Mouse (Mus musculus) cerebellum, postnatal 4 days (tissue): ENCODE measurements at regions not wholly inside any gene's neighbourhood (a gene's known extent, or its start where the extent isn't known, plus 50 kb on each side); places are given as distances from the start of the nearest gene placed in this dataset.

ENCODE experiments used
- DNase-seq, 2 experiments: peaks; one replicate each; pipeline ENCODE4 v3.0.0; 2022; ENCODE audit warnings: low spot score in 2 of 2, mixed read lengths in 1 of 2

DNA sequence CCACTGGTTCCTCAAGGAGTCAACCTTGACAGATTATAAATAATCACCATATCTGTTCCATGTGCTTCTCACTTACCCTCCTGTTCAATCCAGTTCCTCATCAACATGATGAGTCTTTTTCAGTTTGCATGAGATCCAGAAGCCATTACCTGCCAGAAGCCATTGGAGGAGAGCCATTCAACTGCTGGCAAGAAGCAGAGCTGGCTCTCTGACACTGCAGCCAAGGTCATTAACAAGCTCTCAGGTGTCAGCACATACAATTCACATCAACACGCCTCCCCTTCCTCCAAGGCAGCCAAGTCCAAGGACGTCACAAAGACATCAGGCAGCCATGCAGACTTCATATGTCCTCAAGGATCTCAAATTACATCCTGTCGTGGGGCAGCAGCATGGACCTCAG is 648.6 kb upstream of the Slit2 start:
- no peak for DNase-seq

DNA sequence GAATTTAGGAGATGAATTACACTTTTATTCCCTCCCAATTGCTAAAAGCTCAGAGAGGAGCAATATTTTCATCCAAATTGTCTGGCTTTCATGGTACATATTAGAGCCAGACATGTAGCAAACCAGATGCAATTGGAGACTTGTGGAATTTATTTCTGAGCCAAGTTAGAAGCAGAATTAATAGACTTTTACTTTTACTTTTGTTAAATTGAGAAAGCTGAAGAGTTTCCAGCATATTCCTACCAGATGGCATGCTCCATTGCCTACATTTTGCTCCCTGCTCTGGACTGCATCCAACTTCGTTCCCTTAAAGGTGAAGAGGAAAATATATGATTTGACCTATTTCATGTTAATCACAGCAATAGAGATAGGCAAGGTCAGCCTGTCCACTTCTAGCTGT is 646.4 kb upstream of the Slit2 start:
- no peak for DNase-seq

DNA sequence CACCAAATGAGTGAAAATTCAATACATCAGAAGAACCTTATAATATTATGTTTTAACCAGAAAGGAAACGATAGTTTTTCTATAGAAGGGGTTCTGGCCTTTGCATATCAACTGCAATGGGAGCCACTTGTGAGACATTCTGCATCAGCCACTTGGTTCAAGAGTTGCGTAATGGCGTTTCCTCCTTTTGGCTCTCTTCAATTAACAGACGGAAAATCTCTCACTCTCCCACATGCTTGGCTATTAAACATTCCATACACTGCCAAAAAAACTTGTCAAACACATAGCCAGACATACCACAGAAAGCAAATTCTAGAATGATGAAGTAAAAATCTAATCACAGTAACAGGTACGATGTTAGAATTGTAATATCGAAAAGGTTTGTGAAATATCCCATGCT is 643.1 kb upstream of the Slit2 start:
- no peak for DNase-seq

DNA sequence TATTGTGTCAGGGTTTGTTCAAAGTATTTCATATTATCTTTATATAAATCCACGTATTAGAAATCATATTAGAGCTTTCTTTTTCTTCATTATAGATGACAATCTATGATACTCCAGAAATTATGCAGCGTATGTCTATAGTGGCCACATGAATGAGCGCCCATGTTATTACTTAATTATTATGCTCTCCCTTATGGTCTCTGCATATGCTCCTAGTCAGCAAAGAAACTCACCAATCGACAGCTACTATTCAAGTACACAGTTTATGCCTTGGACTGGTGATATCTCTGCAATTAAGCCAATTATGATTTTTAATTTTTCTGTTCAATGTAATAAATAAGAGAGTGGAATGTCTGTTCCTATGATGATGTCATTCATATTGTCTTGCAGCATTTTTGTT is 612.8 kb upstream of the Slit2 start:
- no peak for DNase-seq

DNA sequence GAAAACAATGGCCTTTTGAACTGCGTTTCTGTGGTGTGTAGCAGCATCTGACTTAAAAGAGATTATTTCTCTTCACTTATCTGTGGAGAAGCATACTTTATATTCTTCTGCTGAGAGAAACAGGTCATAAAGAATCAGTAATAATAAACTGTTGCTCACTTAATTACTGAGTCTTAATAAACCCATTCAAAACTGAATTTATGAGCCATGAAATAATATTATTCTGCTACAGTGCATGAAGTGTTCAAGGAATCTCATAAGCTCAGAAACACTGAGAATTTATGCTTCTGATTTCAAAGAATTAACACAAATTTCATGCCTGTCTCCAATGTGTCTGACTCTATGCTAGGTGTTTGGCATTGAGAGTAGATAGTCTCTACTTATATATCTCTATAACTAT is 597.0 kb upstream of the Slit2 start:
- no peak for DNase-seq

DNA sequence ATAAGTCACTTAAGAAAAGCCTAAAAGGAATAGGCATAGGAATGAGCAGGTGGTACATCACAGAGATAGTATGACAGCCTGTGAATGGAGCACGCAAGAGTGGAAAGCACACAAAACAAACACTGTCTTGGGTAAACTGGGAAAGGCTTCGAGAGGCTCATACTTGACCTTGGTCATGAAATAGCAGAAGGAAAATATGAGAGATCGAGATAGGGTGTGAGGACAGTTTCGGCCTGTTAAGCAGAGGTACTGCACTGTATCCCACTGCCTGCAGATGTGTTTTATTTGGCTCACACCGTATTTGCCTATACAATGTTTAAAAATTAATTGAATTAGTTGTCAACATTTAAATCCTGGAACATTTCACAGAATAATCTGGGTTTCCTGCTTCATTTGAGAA is 596.2 kb upstream of the Slit2 start:
- DNase-seq = no peak

DNA sequence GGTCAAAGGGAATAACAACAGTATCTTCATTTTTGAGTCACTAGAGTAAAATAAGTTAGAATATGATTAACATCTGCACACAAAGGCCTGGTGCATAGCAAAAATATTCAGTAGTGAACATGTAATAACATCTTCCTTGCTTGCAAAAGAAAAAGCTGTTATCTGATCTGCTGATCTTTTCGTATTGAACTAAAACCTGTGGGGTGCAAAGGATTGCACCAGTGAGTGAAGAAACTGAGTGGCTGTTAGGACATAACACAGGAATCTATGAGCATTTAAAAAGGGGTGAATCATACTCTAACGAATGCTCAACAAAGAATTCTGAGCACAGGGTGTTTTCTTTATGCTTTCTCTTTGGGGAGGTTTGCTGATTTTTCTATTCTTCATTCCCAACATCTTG is 592.2 kb upstream of the Slit2 start:
- no peak for DNase-seq

DNA sequence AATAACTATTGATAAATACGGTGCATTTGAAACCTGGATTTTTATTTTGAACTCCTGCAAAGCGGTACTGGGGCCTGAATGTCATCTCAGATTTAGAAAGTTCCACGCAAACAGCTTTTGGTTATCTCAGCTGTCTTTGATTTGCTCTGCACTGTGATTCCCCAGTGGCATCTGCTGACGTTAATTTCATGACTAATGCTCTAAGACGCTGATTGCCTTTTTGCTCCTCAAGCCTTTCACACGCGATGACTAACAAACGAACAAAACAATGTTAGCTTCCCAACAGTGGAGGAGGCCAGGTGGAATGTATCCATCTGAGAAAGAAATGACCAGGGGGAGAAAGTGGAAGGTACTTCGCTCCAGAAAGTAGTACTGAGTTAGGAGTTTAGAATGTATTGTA is 586.1 kb upstream of the Slit2 start:
- no peak for DNase-seq

DNA sequence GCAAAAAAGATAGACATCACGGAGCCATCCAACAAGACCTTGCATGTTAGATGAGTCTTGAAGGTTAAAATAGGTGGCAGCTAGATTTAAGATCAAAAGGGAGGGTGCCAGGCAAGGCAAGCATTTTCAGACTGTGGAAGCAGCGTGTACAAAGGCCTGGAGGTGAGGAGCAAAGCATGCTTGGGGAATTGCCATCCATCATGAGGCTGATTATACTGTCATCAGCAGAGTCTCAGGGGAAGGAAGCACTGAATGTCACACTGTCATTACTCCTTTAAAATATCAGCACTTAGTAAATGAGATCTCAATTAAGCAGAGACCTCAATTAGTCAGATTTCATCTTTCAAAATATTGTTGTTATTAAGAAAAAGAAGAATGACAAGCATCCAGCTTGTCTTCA is 561.0 kb upstream of the Slit2 start:
- no peak for DNase-seq

DNA sequence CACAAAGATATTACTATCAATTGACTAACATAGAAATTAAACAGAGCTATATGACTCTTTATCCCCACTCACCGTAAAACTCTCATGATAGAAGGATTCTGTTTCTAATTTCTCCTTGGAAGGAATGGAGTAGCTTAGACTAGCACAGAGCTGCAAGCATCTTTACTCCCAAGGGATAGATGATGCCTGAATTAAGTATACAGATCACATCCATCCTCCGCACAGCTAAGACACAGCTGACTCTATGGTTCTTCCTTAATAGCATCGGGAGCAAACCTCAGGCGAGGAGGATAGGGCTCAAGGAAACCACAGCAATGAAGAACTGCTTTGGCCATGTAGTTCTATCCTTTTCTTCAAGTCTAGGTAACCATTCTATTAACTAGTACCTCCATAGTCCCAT is 556.9 kb upstream of the Slit2 start:
- no peak for DNase-seq

DNA sequence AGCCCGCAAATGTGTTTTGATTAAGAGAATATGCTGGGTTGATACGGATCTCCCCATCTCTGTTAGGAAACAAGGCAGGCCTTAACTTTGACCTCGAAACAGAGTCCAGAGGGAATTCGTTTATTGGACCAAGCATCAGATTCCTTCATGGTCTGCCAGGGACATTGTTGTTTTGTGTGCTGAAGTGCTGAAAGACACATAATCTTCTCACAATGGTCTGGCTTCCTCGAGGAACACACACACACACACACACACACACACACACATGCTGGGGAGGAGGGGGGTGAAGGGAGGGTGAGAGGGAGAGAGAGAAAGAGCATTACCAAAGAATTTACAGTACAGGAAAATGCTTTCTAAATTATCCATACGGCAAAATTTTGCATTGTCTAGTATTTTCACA is 556.5 kb upstream of the Slit2 start:
- no peak for DNase-seq

DNA sequence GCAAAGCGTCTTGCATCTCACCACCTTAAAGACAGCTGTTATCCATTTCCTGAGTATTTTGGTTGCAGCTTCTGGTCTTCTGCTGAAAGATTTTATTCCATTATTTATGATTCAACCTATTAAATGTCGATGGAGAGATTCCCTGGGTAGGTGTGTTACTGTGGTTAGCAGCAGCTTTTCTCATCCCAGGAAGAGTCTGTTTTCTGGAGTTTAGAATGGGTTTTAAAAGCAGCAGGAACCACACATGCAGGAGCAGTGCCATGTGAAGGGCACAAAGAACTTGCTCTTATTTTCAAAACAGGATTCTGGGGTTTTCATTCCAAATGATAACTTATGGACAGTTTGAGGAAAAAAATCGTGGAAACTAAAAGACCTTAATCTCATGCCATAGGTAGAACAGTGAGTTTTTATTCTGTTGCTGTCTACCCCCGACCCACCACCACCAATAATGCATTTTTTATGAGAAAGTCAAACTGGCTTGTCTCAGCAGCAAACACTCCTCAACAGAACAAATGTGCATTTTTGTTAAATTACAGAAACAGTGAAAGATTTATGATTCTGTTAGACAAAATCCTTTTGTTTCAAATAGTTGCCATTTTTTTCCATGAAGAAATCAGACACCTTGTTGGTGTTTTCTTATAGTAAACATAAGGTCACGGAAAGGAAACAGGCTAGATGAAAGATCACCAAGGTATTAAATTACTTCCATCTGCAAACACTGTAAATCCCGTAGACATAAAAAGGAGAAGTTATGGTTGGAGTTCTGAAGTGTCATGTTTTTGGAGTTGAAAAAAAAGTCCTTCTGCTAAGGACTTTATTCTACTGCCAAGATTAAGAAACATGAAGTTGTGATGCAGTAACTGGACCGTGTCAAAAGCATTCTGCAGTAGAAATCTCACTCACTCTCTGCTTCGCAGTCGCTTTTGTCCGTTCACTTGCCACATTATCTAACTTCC is 553.4 kb upstream of the Slit2 start:
- no peak for DNase-seq

DNA sequence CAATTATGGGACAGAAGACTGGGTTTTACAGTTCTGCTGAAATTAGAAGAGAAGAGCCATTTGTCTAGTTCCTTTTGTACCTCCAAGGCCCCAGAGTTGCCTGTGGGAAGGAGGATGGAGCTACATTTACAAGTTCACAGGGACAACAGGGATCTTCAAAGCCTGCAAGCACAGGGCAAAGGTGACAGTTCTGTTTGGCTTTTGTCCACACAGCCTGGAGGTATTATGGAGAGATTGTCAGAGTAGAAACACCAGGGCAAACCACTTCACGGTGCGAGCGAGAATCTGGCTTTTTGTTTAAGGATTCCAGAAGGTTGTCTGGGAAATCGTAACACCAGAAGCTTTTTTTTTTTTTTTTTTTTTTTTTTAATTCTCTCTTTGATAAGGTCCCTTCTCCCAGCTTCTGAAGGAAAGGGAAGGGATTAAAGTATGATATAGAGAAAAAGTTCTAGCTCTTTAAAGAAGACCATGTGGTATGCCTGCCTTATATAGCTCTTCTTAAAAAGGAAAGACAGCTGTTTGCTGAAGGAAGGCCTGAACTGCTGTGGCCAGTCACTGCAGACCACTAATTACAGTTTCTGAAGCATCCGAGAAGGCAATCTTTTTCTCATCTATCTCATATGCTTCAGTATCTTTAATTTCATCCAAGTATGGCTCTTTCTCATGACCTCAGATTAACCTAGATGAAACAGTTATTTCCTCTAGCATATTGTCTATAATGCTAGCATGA is 551.2 kb upstream of the Slit2 start:
- DNase-seq = no peak

DNA sequence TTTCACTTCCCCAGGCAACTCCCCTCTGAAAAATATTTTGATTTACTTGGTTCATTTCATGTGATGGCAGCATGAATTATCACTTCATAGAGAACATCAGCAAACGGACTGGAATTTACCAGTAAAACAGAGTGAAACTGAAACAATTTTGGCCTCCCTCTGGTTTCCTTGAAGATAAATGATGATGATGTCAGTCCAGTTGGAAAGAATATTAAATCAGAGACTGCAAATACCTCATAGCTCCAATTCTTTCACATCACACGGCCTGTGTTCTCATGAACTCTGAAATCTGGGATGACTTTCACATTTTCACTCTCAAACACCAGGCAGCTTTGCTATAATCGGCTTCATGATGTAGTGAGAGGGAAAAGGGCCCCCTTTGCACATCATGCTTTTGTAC is 546.5 kb upstream of the Slit2 start:
- DNase-seq = no peak

DNA sequence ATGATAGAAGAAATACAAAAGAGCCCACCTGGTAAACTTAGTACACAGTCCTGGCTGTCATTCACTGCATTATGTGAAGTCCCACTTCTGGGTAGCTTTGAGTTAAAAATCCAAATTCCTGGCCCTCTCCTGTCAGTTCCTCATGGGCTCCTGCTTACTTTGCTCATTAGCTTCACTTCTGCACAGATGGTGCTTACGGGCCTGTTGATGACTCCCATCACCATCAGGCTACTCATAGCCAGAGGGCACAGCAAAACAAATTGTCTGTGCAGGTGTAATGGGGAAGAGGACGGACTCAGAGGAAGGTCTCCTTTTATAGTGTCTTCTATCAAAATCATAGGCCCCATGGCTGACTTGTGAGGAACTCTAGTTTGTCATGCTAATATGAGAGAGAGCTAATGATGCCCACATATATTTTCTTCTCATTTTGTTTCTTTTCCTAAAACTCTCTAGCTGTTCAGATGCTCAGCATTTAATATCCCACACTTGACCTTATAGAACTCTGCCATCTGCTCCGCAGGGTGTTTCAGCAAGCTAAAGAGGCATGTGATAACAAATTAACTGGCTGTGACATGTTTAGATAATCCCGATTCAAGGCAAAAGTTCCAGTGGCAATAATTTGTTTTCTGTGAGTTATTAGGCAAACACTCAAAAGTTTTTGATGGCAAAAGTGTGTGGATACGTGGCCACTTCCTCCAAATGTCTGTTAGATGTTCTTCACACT is 536.5 kb upstream of the Slit2 start:
- no peak for DNase-seq

DNA sequence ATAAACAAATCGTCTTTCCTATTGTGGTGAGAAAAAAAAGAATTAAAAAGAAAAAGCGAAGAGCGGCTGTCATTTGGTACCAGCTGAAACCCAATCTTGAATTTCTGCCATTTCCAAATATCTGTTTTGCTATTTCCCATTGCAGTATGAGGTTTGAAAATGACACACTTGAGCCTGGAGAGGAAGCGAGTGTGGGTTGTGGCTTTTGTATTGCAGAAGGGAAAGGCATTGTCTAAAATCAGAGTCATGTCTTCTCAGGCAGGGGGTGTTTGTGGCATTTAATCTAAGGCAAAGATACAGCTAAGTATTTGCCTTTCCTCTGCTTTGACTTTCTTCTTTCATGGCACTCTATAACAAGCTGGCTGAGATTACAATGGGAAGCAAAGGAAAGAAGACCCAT is 518.1 kb upstream of the Slit2 start:
- no peak for DNase-seq

DNA sequence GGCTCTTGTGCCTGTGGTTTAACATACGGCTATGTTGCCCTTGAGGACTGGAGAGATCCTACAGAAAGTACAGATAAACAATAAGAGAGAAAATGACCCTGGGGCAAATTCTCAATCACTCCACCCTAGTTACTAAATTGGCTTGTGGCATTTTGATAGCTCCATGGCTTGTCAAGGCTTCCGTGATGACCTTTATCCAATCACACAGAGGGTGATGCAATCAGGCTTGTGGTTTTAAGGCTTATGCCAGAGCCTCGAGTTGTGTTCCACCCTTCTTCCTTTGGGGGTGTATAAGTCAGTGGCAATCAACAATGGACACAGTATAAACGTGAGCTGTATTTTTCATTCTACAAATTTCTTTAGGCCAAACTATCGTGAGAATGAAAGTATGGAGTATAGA is 513.5 kb upstream of the Slit2 start:
- DNase-seq = no peak

DNA sequence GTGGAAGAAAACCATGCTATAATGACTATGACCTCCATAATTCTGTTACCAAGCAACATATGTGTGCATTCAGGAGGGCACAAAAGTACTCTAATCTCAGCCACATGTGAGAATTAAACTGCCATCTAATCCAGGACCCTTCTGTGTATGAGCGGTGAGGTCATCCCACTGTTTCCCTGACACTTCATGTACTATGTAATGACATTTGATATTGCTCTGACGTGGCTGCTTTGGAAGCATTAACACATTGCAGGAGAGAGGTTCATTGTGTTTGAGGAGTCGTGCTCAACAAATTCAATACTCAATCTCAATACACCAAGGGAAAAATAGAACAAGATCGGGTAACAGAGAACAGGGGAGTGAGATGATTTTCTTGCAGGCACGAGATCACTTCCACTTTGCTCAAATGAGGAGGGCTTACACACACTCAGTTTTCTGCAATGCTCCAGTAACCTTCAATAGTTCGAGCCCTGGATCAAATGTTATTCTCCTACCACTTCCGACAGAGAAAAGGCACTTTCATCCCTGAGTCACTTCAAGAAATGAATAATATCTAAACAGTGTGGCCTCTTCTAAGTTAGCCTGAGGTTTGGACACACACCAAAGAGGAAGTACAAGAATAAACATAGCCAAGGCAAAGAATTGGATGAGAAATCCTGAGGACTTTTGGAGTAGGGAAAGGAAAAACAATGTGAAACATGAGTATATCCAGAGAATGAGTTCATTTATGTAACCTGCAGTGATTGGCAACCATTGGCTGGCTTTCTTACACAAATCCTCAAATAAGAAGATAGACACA is 510.7 kb upstream of the Slit2 start:
- no peak for DNase-seq

DNA sequence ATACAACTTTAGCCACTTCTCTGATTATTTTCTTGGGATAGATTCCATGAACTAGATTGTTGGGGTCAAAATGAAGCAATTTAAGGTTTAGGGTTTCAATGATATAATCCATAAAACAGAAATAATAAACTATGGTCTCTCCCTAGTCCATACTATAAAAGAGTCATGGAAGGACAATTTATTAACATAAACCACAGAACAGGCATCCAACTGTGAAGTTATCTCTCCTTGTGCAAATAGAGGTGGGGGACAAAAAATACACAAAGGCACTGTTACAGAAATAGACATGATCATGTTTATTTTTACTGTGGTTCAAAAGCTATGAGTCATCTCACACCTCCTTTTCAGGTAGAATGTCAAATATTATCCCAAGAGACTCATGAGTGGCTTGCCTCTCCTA is 503.0 kb upstream of the Slit2 start:
- no peak for DNase-seq

DNA sequence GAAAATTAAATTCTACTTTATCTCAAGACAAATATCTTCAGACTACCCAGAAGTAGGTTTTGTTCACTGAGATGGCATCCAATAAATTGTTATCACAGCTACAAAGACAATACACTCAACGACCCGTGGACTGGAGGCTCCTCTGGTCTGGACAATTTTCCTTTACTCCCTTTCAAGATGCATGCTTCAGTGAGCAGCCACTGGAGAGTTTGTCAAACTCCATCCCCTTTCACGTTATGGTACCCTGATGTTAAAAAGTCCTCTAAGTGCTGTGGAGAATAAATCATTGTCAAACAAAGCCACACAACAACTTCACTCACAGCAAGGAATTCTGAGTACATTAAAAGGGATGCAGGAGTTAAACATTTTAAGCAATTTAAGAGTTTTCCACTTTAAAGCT is 486.7 kb upstream of the Slit2 start:
- no peak for DNase-seq

DNA sequence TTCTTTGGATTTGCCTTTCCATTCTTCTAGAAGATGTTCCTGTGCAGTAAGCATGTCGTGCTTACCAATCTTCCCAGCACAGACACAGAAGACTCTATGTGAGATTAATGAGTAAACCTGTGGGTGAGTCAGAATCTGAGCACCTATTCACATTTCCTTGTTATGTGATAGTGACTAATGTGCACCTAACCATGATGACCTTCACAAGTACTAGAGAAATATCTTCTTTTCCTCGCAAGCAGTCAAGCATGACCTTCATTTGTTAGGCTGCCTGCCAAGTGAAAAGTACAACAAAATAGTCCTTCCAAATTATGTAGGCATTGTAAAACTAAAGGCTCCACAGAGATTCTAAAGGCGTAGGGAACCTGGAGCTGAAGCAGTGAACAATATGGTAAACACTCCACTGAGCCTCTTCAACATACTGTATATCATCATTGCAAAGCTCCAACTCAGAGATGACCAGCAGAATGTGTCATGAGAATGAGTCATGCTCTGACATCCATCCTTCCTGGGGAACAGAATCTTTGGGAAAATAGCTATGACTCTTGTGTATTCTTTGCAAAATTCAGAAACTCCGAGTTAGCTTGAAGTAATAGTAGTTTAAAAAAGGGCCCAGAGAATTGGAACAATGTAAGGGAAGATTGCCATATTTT is 480.0 kb upstream of the Slit2 start:
- no peak for DNase-seq
